Mouse (Mus musculus) MEL (cell line): Measurements from ENCODE around the gene Riox2. TPM values are rescaled to one million over a fixed set of nuclear protein-coding genes. Genes with fewer than 3 reads are reported as not detected.

Source experiments
- DNase-seq: peaks from one replicate; pipeline ENCODE4 v3.0.0; 2011; ENCODE audit warnings: low read depth, low spot score
- H3K27ac ChIP-seq: 2 replicates; pipeline ENCODE4 v1.5.1; 2012; ENCODE audit warnings: low read depth, mild to moderate bottlenecking, control low read depth, low read length, moderate library complexity; ENCODE audit not compliant: control insufficient read depth
- H3K27me3 ChIP-seq, 2 experiments: fragments of 150-350 bp in 1 of 2; sonication (generic) in 1 of 2; 2 replicates each; pipeline ENCODE4 v1.6.1; 2012; ENCODE audit warnings: low read length in 2 of 2, mild to moderate bottlenecking in 2 of 2, improper control_type of control experiment in 1 of 2, moderate library complexity in 1 of 2; ENCODE audit not compliant: insufficient read depth in 2 of 2, control insufficient read depth in 1 of 2
- H3K36me3 ChIP-seq, 2 experiments: 2 replicates each; pipeline ENCODE4 v1.6.1; 2012 to 2014; ENCODE audit warnings: low read length in 2 of 2, improper control_type of control experiment in 1 of 2, inconsistent platforms in 1 of 2, mild to moderate bottlenecking in 1 of 2; ENCODE audit not compliant: insufficient read depth in 2 of 2, control insufficient read depth in 1 of 2
- H3K4me1 ChIP-seq, 2 experiments: fragments of 150-350 bp in 1 of 2; sonication (generic) in 1 of 2; 2 replicates each; pipeline ENCODE4 v1.6.1; 2012; ENCODE audit warnings: low read length in 2 of 2, improper control_type of control experiment in 1 of 2, mild to moderate bottlenecking in 1 of 2; ENCODE audit not compliant: insufficient read depth in 2 of 2, control insufficient read depth in 1 of 2
- H3K4me3 ChIP-seq, 2 experiments: fragments of 150-350 bp in 1 of 2; sonication (generic) in 1 of 2; 2 replicates each; pipeline ENCODE4 v1.5.1; 2012; ENCODE audit warnings: low read depth in 2 of 2, low read length in 2 of 2, mild to moderate bottlenecking in 2 of 2, moderate library complexity in 2 of 2, control low read depth in 1 of 2, improper control_type of control experiment in 1 of 2; ENCODE audit not compliant: control insufficient read depth in 1 of 2, insufficient read depth in 1 of 2
- H3K79me2 ChIP-seq: 2 replicates; pipeline ENCODE4 v1.6.1; 2012; ENCODE audit warnings: mild to moderate bottlenecking, low read length, moderate library complexity; ENCODE audit not compliant: control insufficient read depth, poor library complexity, insufficient read depth
- H3K9ac ChIP-seq: 2 replicates; pipeline ENCODE4 v1.6.1; 2012; ENCODE audit warnings: low read depth, mild to moderate bottlenecking, control low read depth, low read length, moderate library complexity; ENCODE audit not compliant: control insufficient read depth, poor library complexity, severe bottlenecking
- H3K9me3 ChIP-seq: fragments of 150-350 bp; sonication (generic); replicated peaks from 2 replicates; pipeline ENCODE4 v1.6.1; 2012; ENCODE audit warnings: mild to moderate bottlenecking, low read length, improper control_type of control experiment, moderate library complexity; ENCODE audit not compliant: insufficient read depth
- BHLHE40 ChIP-seq: IDR thresholded peaks from 2 replicates; pipeline ENCODE4 v1.6.1; 2012; ENCODE audit warnings: low read depth, mild to moderate bottlenecking, inconsistent platforms, low read length, improper control_type of control experiment, borderline replicate concordance
- ETS1 ChIP-seq: IDR thresholded peaks from 2 replicates; pipeline ENCODE4 v1.6.1; 2012; ENCODE audit warnings: low read depth, mild to moderate bottlenecking, inconsistent platforms, low read length, improper control_type of control experiment, moderate library complexity
- HCFC1 ChIP-seq: IDR thresholded peaks from 2 replicates; pipeline ENCODE4 v1.6.1; 2012; ENCODE audit warnings: low read depth, mild to moderate bottlenecking, inconsistent platforms, low read length, improper control_type of control experiment, moderate library complexity
- JUND ChIP-seq: IDR thresholded peaks from 2 replicates; pipeline ENCODE4 v1.6.1; 2011; ENCODE audit warnings: low read depth, mild to moderate bottlenecking, improper control_type of control experiment, low read length
- MEF2A ChIP-seq: IDR thresholded peaks from 2 replicates; pipeline ENCODE4 v1.6.1; 2014; ENCODE audit warnings: low read depth, mild to moderate bottlenecking, inconsistent platforms, low read length, improper control_type of control experiment; ENCODE audit not compliant: poor library complexity, insufficient replicate concordance, severe bottlenecking; ENCODE audit errors: extremely low read depth
- MXI1 ChIP-seq: IDR thresholded peaks from 2 replicates; pipeline ENCODE4 v1.6.1; 2011; ENCODE audit warnings: mild to moderate bottlenecking, low read depth, low read length, improper control_type of control experiment
- NELFE ChIP-seq: IDR thresholded peaks from 2 replicates; pipeline ENCODE4 v1.6.1; 2011; ENCODE audit warnings: low read depth, low read length, improper control_type of control experiment
- NRF1 ChIP-seq: IDR thresholded peaks from 2 replicates; pipeline ENCODE4 v1.6.1; 2014; ENCODE audit warnings: low read depth, mild to moderate bottlenecking, inconsistent platforms, low read length, improper control_type of control experiment, moderate library complexity; ENCODE audit not compliant: poor library complexity, insufficient read depth, severe bottlenecking
- POLR2A ChIP-seq, 2 experiments: IDR thresholded peaks; 2 replicates each; pipeline ENCODE4 v1.6.1; 2011 to 2012; ENCODE audit warnings: low read length in 2 of 2, mild to moderate bottlenecking in 2 of 2, control low read depth in 1 of 2, improper control_type of control experiment in 1 of 2, low read depth in 1 of 2, moderate library complexity in 1 of 2; ENCODE audit not compliant: control insufficient read depth in 1 of 2, insufficient read depth in 1 of 2, poor library complexity in 1 of 2
- POLR2AphosphoS5 ChIP-seq: IDR thresholded peaks from 2 replicates; pipeline ENCODE4 v1.6.1; 2012; ENCODE audit warnings: low read depth, borderline replicate concordance, mild to moderate bottlenecking, inconsistent platforms, low read length, moderate library complexity, mixed read lengths
- RCOR1 ChIP-seq: IDR thresholded peaks from 2 replicates; pipeline ENCODE4 v1.6.1; 2012; ENCODE audit warnings: low read depth, mild to moderate bottlenecking, inconsistent platforms, low read length, improper control_type of control experiment
- SIN3A ChIP-seq: IDR thresholded peaks from 2 replicates; pipeline ENCODE4 v1.6.1; 2012; ENCODE audit warnings: low read length, improper control_type of control experiment, inconsistent platforms
- SMC3 ChIP-seq: IDR thresholded peaks from 2 replicates; pipeline ENCODE4 v1.6.1; 2011; ENCODE audit warnings: low read depth, low read length, improper control_type of control experiment
- UBTF ChIP-seq: IDR thresholded peaks from 2 replicates; pipeline ENCODE4 v1.6.1; 2012; ENCODE audit warnings: low read depth, mild to moderate bottlenecking, inconsistent platforms, low read length, improper control_type of control experiment, moderate library complexity, borderline replicate concordance; ENCODE audit not compliant: insufficient read depth
- ZC3H11A ChIP-seq: IDR thresholded peaks from 2 replicates; pipeline ENCODE4 v1.6.1; 2012; ENCODE audit warnings: low read depth, mild to moderate bottlenecking, inconsistent platforms, low read length, improper control_type of control experiment
- ZMIZ1 ChIP-seq: IDR thresholded peaks from 2 replicates; pipeline ENCODE4 v1.6.1; 2012; ENCODE audit warnings: low read depth, mild to moderate bottlenecking, inconsistent platforms, low read length, improper control_type of control experiment, moderate library complexity
- ZNF384 ChIP-seq: IDR thresholded peaks from 2 replicates; pipeline ENCODE4 v1.6.1; 2012; ENCODE audit warnings: low read depth, mild to moderate bottlenecking, inconsistent platforms, low read length, improper control_type of control experiment
- polyA plus RNA-seq, 2 experiments: library from polyadenylated mRNA; stranded (reverse) in 1 of 2; unstranded in 1 of 2; fragments of >175 nt in 1 of 2; fragments of >200 nt in 1 of 2; gene quantifications; 2 replicates each; pipeline versions ENCODE4 v1.2.1 to v1.2.4; 2012; ENCODE audit warnings: low replicate concordance in 2 of 2, low read depth in 1 of 2; ENCODE audit not compliant: insufficient read length in 2 of 2, insufficient read depth in 1 of 2, missing spikeins in 1 of 2
- total RNA-seq: library from RNA; depleted of rRNA; stranded (reverse); fragments of 300-350 nt; gene quantifications from 2 replicates; pipeline ENCODE4 v1.2.3, GENCODE M21; 2012

Riox2 gene
- total and polyA plus RNA-seq, 3 experiments, result 23.4 to 25.8 TPM; not detected in 1

DNA sequence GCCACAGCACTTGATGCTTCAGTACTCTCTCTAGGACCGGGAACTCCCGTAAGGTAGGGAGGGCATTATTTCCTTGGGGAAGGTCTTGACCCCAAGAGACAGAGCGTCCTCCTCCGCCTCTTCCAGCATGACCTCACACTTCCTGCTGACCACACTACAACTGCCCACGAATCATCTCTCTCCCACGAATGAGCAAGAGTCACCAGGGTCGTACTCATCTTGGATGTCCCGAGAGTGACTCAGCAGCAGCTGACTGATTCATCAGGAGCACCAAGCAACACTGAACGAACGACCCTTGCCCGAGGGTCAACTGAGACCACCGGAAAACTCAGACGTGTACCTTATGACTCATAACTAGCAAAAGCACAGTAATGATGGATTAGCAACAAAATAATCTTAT is 58.0 kb downstream of the Riox2 start:
- no peak for DNase-seq
- TF ChIP-seq SMC3 (no peak), MXI1 (no peak), JUND (no peak), HCFC1 (no peak), BHLHE40 (no peak), MEF2A (no peak), ZNF384 (no peak), SIN3A (no peak)
- Histone ChIP-seq H3K4me3 (no peak overlapping the region), H3K27me3 (no peaks in the 10 kb centered on the region), H3K9me3 (no peaks in the 10 kb centered on the region), H3K27ac (no peak overlapping the region), H3K4me1 (no peaks in the 10 kb centered on the region), H3K9ac (no peak overlapping the region), H3K36me3 (no peaks in the 10 kb centered on the region), H3K79me2 (no peaks in the 10 kb centered on the region)

DNA sequence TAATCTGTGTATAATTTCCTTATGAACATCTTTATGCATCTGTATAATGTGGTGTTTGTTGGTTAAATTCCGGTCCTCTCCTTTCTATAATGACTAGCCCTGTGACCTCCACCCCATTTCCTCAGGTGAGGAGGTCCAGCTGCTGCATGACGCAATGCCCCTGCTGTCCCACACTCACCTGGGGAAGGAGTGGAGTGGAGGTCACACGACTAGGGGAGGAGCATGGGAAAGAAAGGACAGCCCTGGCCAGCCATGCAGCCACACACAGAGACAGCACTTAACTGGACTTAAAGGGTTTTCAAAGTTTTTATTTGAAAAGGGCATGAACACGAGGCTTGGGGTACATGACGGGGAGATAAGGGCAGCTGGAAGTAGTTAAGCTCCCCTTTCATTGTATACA is 59.7 kb downstream of the Riox2 start:
- Histone ChIP-seq H3K36me3 (no peaks in the 10 kb centered on the region), H3K79me2 (no peaks in the 10 kb centered on the region), H3K4me1 (no peaks in the 10 kb centered on the region), H3K4me3 (no peak overlapping the region), H3K27me3 (no peaks in the 10 kb centered on the region), H3K27ac (no peak overlapping the region), H3K9ac (no peak overlapping the region), H3K9me3 (no peaks in the 10 kb centered on the region)
- no peak for DNase-seq
- no peak for TF ChIP-seq UBTF
- TF ChIP-seq RCOR1, result no peak
- no peak for TF ChIP-seq ZMIZ1
- TF ChIP-seq POLR2AphosphoS5, result no peak
- no peak for TF ChIP-seq ZC3H11A
- no peak for TF ChIP-seq ETS1
- TF ChIP-seq NELFE, result no peak
- TF ChIP-seq ZNF384, result no peak
- no peak for TF ChIP-seq POLR2A (IDR thresholded peaks at IDR 0.05; ENCODE audit: control insufficient read depth in 1 of 2, insufficient read depth in 1 of 2, low read depth in 1 of 2, low read length in 2 of 2, poor library complexity in 1 of 2)
- no peak for TF ChIP-seq NRF1
- no peak for TF ChIP-seq MEF2A
